Mouse (Mus musculus) midbrain, embryonic 14.5 days (tissue): Measurements from ENCODE around the gene Acap2. TPM values are rescaled to one million over a fixed set of nuclear protein-coding genes. Genes with fewer than 3 reads are reported as not detected.
A peak's percentile ranks its signal among the peaks of the same experiment; 100 is the strongest.

Experiments
- ATAC-seq: fragments of 200-750 bp; cut with Nextera tagmentation; 2 replicates; pipeline ENCODE4 v1.8.0; 2017; ENCODE audit warnings: moderate number of reproducible peaks, moderate library complexity; ENCODE audit not compliant: low FRiP score, low TSS enrichment
- DNase-seq: peaks from one replicate; pipeline ENCODE4 v3.0.0-alpha.2; 2015
- H3K27ac ChIP-seq: fragments of 300-500 bp; sonication (generic); replicated peaks from 2 replicates; pipeline ENCODE4 v1.5.1; 2014; ENCODE audit warnings: mild to moderate bottlenecking, low read depth, low read length, moderate library complexity
- H3K27me3 ChIP-seq: fragments of 300-500 bp; sonication (generic); 2 replicates; pipeline ENCODE4 v1.6.1; 2014; ENCODE audit warnings: low read length, control low read depth, mixed read lengths; ENCODE audit not compliant: control insufficient read depth, insufficient read depth
- H3K36me3 ChIP-seq: fragments of 300-500 bp; sonication (generic); 2 replicates; pipeline ENCODE4 v1.6.1; 2014; ENCODE audit warnings: low read length, control low read depth; ENCODE audit not compliant: control insufficient read depth, insufficient read depth
- H3K4me1 ChIP-seq: fragments of 300-500 bp; sonication (generic); 2 replicates; pipeline ENCODE4 v1.6.1; 2014; ENCODE audit warnings: mild to moderate bottlenecking, antibody characterized with exemption, low read length, control low read depth; ENCODE audit not compliant: control insufficient read depth, insufficient read depth
- H3K4me2 ChIP-seq: fragments of 300-500 bp; sonication (generic); 2 replicates; pipeline ENCODE4 v1.6.1; 2014; ENCODE audit warnings: mild to moderate bottlenecking, low read length, moderate library complexity
- H3K4me3 ChIP-seq: fragments of 300-500 bp; sonication (generic); replicated peaks from 2 replicates; pipeline ENCODE4 v1.5.1; 2014; ENCODE audit warnings: low read depth, low read length
- H3K9ac ChIP-seq: fragments of 300-500 bp; sonication (generic); replicated peaks from 2 replicates; pipeline ENCODE4 v1.6.1; 2014; ENCODE audit warnings: mild to moderate bottlenecking, low read length, moderate library complexity
- H3K9me3 ChIP-seq: fragments of 300-500 bp; sonication (generic); 2 replicates; pipeline ENCODE4 v1.6.1; 2016; ENCODE audit warnings: low read length, control low read depth, mixed read lengths; ENCODE audit not compliant: control insufficient read depth
- WGBS: fragments of 180-500 bp; shearing (Covaris S2); extraction: QIAGEN DNeasy Blood & Tissue Kit; methylation state at CpG from one replicate; pipeline ENCODE4 v1.1.7; 2014; 5-methylcytosine and 5-hydroxymethylcytosine counted together
- polyA plus RNA-seq: library from polyadenylated mRNA; unstranded; fragments of >200 nt; fragmentation: Nextera tagmentation; extraction: Ambion mirVana; gene quantifications from 2 replicates; pipeline ENCODE4 v1.2.1, GENCODE M21; 2014

The Acap2 gene
- polyA plus RNA-seq, 1 experiment from 2014 or later = 18.6 TPM

- ATAC-seq = no peak
- no peak overlapping the region for H3K27ac ChIP-seq
- no peak overlapping the region for H3K4me2 ChIP-seq
- WGBS = 95% methylated on average over 8 of the region's 8 CpGs
- no peaks in the 10 kb centered on the region for H3K27me3 ChIP-seq
- H3K9ac ChIP-seq = no peak overlapping the region
- no peak overlapping the region for H3K4me3 ChIP-seq
- no peaks in the 10 kb centered on the region for H3K9me3 ChIP-seq
- peaks cover 11% of the 10 kb centered on the region for H3K4me1 ChIP-seq
- DNase-seq = no peak
- no peaks in the 10 kb centered on the region for H3K36me3 ChIP-seq
Observed at GRCm38 (mm10) chr16:31170297-31170696, 30.7 kb downstream of the Acap2 start.

DNA sequence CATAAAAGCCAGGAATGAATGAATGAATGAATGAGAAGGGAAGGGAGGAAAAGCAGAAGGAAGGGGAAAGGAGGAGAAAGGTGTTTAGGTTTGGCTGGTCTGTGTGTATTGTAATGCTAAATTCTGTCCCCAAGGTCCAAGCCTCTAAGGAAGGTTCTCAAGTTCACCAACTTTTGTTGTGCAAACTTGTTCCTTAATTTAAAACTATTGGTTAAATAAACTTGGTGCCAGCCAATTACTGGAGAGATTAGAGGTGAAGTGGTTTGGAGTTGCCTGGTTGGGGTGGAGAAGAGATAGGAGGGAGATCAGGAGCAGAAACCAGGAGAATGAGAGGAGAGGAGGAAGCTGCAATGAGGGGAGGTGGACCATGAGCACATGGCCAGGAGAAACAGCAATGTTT lies 31.4 kb downstream of the Acap2 start:
- Histone ChIP-seq H3K27me3 (no peaks in the 10 kb centered on the region), H3K4me1 (peaks cover 11% of the 10 kb centered on the region), H3K9me3 (no peaks in the 10 kb centered on the region), H3K4me3 (no peak overlapping the region), H3K4me2 (no peak overlapping the region), H3K27ac (no peak overlapping the region), H3K36me3 (no peaks in the 10 kb centered on the region), H3K9ac (no peak overlapping the region)
- DNase-seq (no peak), ATAC-seq (no peak)

- H3K4me2 ChIP-seq = no peak overlapping the region
- peaks cover 11% of the 10 kb centered on the region for H3K4me1 ChIP-seq
- no peaks in the 10 kb centered on the region for H3K27me3 ChIP-seq
- H3K9me3 ChIP-seq = no peaks in the 10 kb centered on the region
- 48% methylated on average over 7 of the region's 7 CpGs for WGBS
- H3K9ac ChIP-seq = no peak overlapping the region
- H3K27ac ChIP-seq = no peak overlapping the region
- ATAC-seq (no peak), DNase-seq (no peak)
- no peak overlapping the region for H3K4me3 ChIP-seq
- H3K36me3 ChIP-seq = no peaks in the 10 kb centered on the region
Observed at GRCm38 (mm10) chr16:31167934-31168333, 33.1 kb downstream of the Acap2 start.

DNA sequence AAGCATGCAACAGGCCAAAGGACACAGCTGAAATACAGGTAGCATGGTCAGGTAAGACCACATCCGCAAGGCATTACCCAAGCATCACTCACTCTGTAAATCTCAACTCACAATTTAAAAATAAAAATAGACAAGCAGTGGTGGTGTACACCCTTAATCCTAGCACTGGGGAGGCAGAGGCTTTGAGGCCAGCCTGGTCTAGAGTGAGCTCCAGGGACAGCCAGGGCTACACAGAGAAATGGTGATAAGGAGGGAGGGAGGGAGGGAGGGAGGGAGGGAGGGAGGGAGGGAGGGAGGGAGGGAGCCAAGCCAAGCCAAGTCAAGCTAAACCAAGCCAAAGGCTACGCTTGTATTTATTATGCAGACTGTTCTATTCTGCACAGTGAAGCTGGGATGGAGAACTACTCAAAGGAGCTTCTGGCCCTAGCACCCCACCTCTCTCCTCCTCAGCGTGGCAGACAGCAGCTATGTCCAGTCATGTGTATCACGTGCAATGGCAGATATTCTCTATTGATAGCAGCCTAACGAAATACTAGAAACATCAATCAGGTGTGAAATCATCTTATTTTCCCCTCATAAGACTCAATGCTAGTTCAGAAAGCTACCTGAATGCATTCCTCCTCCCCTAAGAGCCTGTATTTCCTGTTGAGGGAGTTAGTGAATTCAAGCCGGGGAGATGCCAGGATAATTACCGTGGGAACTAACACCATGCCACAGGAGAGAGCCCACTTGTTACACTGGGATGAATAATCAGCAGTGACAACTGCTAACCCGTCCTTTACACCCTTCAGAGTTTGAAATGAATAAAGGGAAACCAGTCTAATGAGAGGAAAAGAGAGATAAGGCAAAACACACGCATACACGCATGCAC lies 33.8 kb downstream of the Acap2 start:
- H3K27me3 ChIP-seq = no peaks in the 10 kb centered on the region
- H3K4me3 ChIP-seq = no peak overlapping the region
- no peaks in the 10 kb centered on the region for H3K36me3 ChIP-seq
- H3K4me1 ChIP-seq = peaks cover 11% of the 10 kb centered on the region
- H3K27ac ChIP-seq = no peak overlapping the region
- no peak overlapping the region for H3K9ac ChIP-seq
- ATAC-seq (no peak), DNase-seq (peak; percentile 35)
- H3K9me3 ChIP-seq = no peaks in the 10 kb centered on the region
- 18% methylated on average over 10 of the region's 10 CpGs for WGBS
- H3K4me2 ChIP-seq = no peak overlapping the region

DNA sequence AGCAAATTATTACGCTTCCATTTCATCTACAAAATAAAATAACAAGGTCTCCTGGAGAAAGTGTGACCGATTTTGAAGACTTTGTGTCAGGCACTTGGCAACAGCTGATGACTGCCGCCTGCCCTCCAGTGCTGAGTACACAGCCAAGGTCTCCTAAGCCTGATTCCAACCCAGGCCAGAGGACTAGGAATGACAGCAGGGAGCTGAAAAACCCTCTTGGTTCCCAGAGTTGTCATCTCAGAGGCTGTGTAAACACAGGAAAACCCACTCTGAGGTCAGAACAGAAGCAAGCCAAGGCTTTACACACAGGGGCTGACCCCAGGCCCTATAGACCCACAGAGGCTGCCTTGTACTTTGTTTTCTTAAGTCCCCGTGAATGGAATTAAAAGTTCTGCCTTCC lies 35.1 kb downstream of the Acap2 start:
- Histone ChIP-seq H3K4me1 (peaks cover 11% of the 10 kb centered on the region), H3K9ac (no peak overlapping the region), H3K9me3 (no peaks in the 10 kb centered on the region), H3K36me3 (no peaks in the 10 kb centered on the region), H3K27ac (no peak overlapping the region), H3K4me3 (no peak overlapping the region), H3K27me3 (no peaks in the 10 kb centered on the region), H3K4me2 (no peak overlapping the region)
- ATAC-seq (no peak), DNase-seq (peak; percentile 14)
- WGBS = 40% methylated on average over 4 of the region's 4 CpGs

- Histone ChIP-seq H3K9me3 (no peaks in the 10 kb centered on the region), H3K36me3 (no peaks in the 10 kb centered on the region), H3K4me2 (no peak overlapping the region), H3K4me3 (no peak overlapping the region), H3K27me3 (no peaks in the 10 kb centered on the region), H3K4me1 (peaks cover 11% of the 10 kb centered on the region), H3K27ac (no peak overlapping the region), H3K9ac (no peak overlapping the region)
- DNase-seq = no peak
- ATAC-seq = no peak
- WGBS = 51% methylated on average over 4 of the region's 4 CpGs
Observed at GRCm38 (mm10) chr16:31165467-31165866, 35.6 kb downstream of the Acap2 start.

DNA sequence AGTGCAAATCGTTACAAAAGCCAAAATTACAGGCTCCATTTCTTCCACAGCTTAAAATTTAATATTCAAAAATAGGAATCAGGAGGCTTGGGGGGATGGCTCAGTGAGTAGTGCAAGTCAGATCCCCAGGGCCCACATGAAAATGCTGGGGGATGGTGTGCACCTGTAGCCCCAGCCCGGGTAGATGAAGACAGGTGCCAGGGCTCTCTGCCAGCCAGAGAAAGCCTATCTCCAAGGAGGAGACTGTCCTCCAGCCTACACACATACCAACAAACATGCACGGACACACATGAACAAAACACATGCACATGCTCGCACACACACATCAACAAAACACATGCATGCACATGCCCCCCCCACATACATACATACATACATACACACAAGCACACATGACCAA lies 36.9 kb downstream of the Acap2 start:
- no peaks in the 10 kb centered on the region for H3K27me3 ChIP-seq
- H3K4me2 ChIP-seq = no peak overlapping the region
- H3K9ac ChIP-seq = no peak overlapping the region
- no peak overlapping the region for H3K27ac ChIP-seq
- WGBS = 92% methylated on average over 4 of the region's 4 CpGs
- DNase-seq (no peak), ATAC-seq (no peak)
- H3K36me3 ChIP-seq = no peaks in the 10 kb centered on the region
- no peaks in the 10 kb centered on the region for H3K9me3 ChIP-seq
- peaks cover 11% of the 10 kb centered on the region for H3K4me1 ChIP-seq
- H3K4me3 ChIP-seq = no peak overlapping the region

DNA sequence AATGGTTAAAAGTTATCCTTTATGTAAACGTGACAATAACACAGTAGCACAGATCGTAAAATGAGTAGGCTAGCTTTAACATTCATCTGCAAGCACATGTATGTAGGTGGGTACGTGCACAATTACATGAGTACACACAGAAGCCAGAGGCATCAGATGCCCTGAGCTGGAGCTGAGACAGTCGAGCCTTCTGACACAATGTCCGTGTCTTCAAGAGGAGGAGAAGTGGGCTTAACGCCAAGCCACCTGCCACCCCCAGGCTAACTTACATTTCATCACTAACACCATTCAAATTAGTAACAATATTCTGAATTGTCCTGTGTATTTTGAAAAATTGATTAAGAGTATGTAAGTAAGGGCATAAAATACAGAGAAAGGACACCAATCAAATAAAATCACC lies 40.6 kb downstream of the Acap2 start:
- H3K9me3 ChIP-seq = peaks cover 23% of the 10 kb centered on the region
- ATAC-seq (no peak), DNase-seq (no peak)
- no peak overlapping the region for H3K4me2 ChIP-seq
- no peak overlapping the region for H3K27ac ChIP-seq
- H3K27me3 ChIP-seq = no peaks in the 10 kb centered on the region
- H3K36me3 ChIP-seq = peaks cover 15% of the 10 kb centered on the region; the same call in 1 of the 2 replicates
- H3K4me1 ChIP-seq = no peaks in the 10 kb centered on the region
- WGBS = 55% methylated on average over 6 of the region's 6 CpGs
- H3K9ac ChIP-seq = no peak overlapping the region
- no peak overlapping the region for H3K4me3 ChIP-seq

DNA sequence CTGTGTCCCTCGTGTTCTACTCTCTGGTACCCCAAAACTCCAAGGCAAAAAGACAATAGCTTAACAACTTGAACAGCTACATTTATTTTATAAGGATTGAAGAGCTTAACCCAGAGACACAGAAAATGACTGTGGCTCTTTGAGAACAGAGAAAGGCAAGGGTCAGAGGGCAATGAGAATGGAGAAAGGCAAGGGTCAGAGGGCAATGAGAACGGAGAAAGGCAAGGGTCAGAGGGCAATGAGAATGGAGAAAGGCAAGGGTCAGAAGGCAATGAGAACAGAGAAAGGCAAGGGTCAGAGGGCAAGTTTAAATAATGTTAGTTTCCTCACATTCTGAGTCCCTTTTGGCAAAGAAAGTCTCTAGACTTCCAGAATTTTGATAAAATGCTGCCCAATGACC lies 41.6 kb downstream of the Acap2 start:
- H3K4me1 ChIP-seq = no peaks in the 10 kb centered on the region
- H3K4me2 ChIP-seq = no peak overlapping the region
- no peak overlapping the region for H3K27ac ChIP-seq
- WGBS = 9% methylated on average over 2 of the region's 2 CpGs
- ATAC-seq (no peak), DNase-seq (no peak)
- H3K4me3 ChIP-seq = no peak overlapping the region
- H3K9ac ChIP-seq = no peak overlapping the region
- H3K27me3 ChIP-seq = no peaks in the 10 kb centered on the region
- H3K36me3 ChIP-seq = peaks cover 18% of the 10 kb centered on the region; the same call in 1 of the 2 replicates
- peaks cover 23% of the 10 kb centered on the region for H3K9me3 ChIP-seq
